Mouse (Mus musculus) embryonic facial prominence, embryonic 12.5 days (tissue): ENCODE measurements around the gene Gng12. TPM values are rescaled to one million over a fixed set of nuclear protein-coding genes. Genes with fewer than 3 reads are reported as not detected.

Source experiments
- ATAC-seq: fragments of 200-750 bp; cut with Nextera tagmentation; 2 replicates; pipeline ENCODE4 v1.8.0; 2017; ENCODE audit not compliant: insufficient number of reproducible peaks, insufficient read depth, low FRiP score, low TSS enrichment
- H3K27ac ChIP-seq: fragments of 300-500 bp; sonication (generic); 2 replicates; pipeline ENCODE4 v1.5.1; 2016; ENCODE audit warnings: mild to moderate bottlenecking
- H3K27me3 ChIP-seq: fragments of 300-500 bp; sonication (generic); 2 replicates; pipeline ENCODE4 v1.6.1; 2016; ENCODE audit warnings: mild to moderate bottlenecking, moderate library complexity
- H3K36me3 ChIP-seq: fragments of 300-500 bp; sonication (generic); 2 replicates; pipeline ENCODE4 v1.6.1; 2016; ENCODE audit warnings: mild to moderate bottlenecking
- H3K4me1 ChIP-seq: fragments of 300-500 bp; sonication (generic); 2 replicates; pipeline ENCODE4 v1.6.1; 2016
- H3K4me2 ChIP-seq: fragments of 300-500 bp; sonication (generic); replicated peaks from 2 replicates; pipeline ENCODE4 v1.6.1; 2016; ENCODE audit warnings: mild to moderate bottlenecking, moderate library complexity
- H3K4me3 ChIP-seq: fragments of 300-500 bp; sonication (generic); 2 replicates; pipeline ENCODE4 v1.5.1; 2016; ENCODE audit warnings: mild to moderate bottlenecking
- H3K9ac ChIP-seq: fragments of 300-500 bp; sonication (generic); 2 replicates; pipeline ENCODE4 v1.6.1; 2016; ENCODE audit warnings: mild to moderate bottlenecking, moderate library complexity
- H3K9me3 ChIP-seq: fragments of 300-500 bp; sonication (generic); 2 replicates; pipeline ENCODE4 v1.6.1; 2016; ENCODE audit warnings: mild to moderate bottlenecking, moderate library complexity
- WGBS: fragments of 180-500 bp; shearing (Covaris S2); methylation state at CpG from one replicate; pipeline ENCODE4 v1.1.7; 2016; 5-methylcytosine and 5-hydroxymethylcytosine counted together
- polyA plus RNA-seq: library from polyadenylated mRNA; unstranded; fragments of >200 nt; fragmentation: Nextera tagmentation; extraction: Ambion mirVana; gene quantifications from 2 replicates; pipeline ENCODE4 v1.2.1, GENCODE M21; 2016

Gng12 gene
- polyA plus RNA-seq, 1 experiment from 2014 or later = 55.7 TPM

- Histone ChIP-seq H3K9me3 (no peaks in the 10 kb centered on the region), H3K36me3 (no peaks in the 10 kb centered on the region), H3K27ac (no peak overlapping the region), H3K27me3 (no peaks in the 10 kb centered on the region), H3K9ac (no peak overlapping the region), H3K4me1 (peaks cover 7% of the 10 kb centered on the region; the same call in 1 of the 2 replicates), H3K4me2 (no peak overlapping the region), H3K4me3 (no peak overlapping the region)
- WGBS = 74% methylated on average over 4 of the region's 4 CpGs
- ATAC-seq = no peak
Measured at GRCm38 (mm10) chr6:67033604-67034003, 137.4 kb downstream of the Gng12 start.

- H3K36me3 ChIP-seq = no peaks in the 10 kb centered on the region
- no peaks in the 10 kb centered on the region for H3K27me3 ChIP-seq
- no peaks in the 10 kb centered on the region for H3K9me3 ChIP-seq
- no peak overlapping the region for H3K9ac ChIP-seq
- peak overlapping the region; percentile 17; the same call in 1 of the 2 replicates for H3K4me2 ChIP-seq
- 42% methylated on average over 7 of the region's 7 CpGs for WGBS
- no peak overlapping the region for H3K4me3 ChIP-seq
- ATAC-seq = no peak
- H3K27ac ChIP-seq = no peak overlapping the region
- peaks cover 5% of the 10 kb centered on the region; the same call in 1 of the 2 replicates for H3K4me1 ChIP-seq
Measured at GRCm38 (mm10) chr6:67034331-67035130, 138.3 kb downstream of the Gng12 start.

DNA sequence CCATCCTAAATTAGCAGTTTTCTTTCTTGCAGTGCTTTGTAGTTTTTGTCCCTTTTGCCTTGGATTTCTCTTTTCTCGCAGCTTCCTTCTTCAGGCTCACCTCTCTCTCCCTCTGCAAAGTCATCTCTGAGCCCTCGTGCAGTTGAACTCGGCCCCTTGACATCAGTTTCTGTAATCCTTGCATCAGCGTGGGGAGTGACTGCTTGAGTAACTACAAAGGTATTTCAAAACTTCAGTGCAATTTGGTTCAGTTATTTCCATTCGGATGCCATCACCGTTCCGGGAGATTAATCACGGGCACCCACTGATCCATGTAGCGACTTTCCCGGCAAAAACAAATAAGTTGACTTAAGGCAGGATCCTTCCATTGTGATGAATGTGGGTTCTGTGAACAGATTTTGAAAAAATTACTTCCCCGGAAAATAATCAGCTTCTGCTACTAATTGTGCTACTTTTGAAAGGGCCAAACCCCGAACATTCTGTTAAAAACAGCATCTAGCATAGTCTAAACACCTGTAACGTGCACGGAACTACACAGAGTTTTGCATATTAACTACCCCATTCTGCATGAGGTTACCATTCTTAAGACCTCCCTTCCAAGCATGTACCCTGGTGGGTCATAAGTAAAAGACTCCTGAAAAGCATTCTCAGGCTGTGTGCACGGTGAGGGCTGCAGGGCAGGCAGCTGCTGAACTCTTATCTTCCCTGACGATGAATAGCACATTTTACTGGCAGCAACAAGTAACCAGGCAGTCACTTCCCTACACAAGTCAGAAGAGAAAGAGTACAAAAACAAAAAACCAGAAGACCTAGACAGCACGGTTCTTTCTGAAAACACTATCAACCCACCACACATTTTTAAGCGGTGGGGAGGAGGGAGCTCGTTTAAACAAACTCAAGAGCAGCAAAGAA, 139.4 kb downstream of the Gng12 start:
- WGBS = 9% methylated on average over 19 of the region's 19 CpGs

GRCm38 (mm10) chr6:67036356-67036811, 140.2 kb downstream of the Gng12 start:
- H3K36me3 ChIP-seq = no peaks in the 10 kb centered on the region
- H3K4me3 ChIP-seq = peak overlapping the region; percentile 80
- peak; percentile 62 for ATAC-seq
- no peaks in the 10 kb centered on the region for H3K27me3 ChIP-seq
- H3K4me2 ChIP-seq = peak overlapping the region; percentile 57
- H3K9ac ChIP-seq = peak overlapping the region; percentile 80
- H3K4me1 ChIP-seq = 0 out of 2 replicates have a peak, but pooled peaks cover 2% of the 10 kb centered on the region
- under 1% methylated on average over 29 of the region's 29 CpGs for WGBS
- H3K27ac ChIP-seq = peak overlapping the region; percentile 94
- H3K9me3 ChIP-seq = no peaks in the 10 kb centered on the region

More for the DNA sequence above, 139.4 kb downstream of the Gng12 start:
- Histone ChIP-seq H3K27ac (peak overlapping the region; percentile 94; the same call in 1 of the 2 replicates), H3K27me3 (no peaks in the 10 kb centered on the region), H3K9ac (peak overlapping the region; percentile 80; the same call in 1 of the 2 replicates), H3K36me3 (no peaks in the 10 kb centered on the region), H3K4me1 (0 out of 2 replicates have a peak, but pooled peaks cover 2% of the 10 kb centered on the region), H3K9me3 (no peaks in the 10 kb centered on the region), H3K4me2 (peak overlapping the region; percentile 57), H3K4me3 (peak overlapping the region; percentile 80)
- no peak for ATAC-seq

- H3K27me3 ChIP-seq = no peaks in the 10 kb centered on the region
- ATAC-seq = peak; percentile 99
- peak within 1 kb of the TSS; percentile 57 for H3K4me2 ChIP-seq
- H3K27ac ChIP-seq = peak within 1 kb of the TSS; percentile 94
- peak within 1 kb of the TSS; percentile 80 for H3K4me3 ChIP-seq
- H3K36me3 ChIP-seq = no peaks in the 10 kb centered on the region
- WGBS = under 1% methylated on average over 68 of the region's 69 CpGs
- H3K9me3 ChIP-seq = no peaks in the 10 kb centered on the region
- peak within 1 kb of the TSS; percentile 80 for H3K9ac ChIP-seq
- 0 out of 2 replicates have a peak, but pooled peaks cover 2% of the 10 kb centered on the region for H3K4me1 ChIP-seq
Measured at GRCm38 (mm10) chr6:67036837-67037628, 140.8 kb downstream of the Gng12 start, which contains the start of gene Gadd45a. Gadd45a (minus strand) TSS chr6:67037457.

- ATAC-seq = no peak
- Histone ChIP-seq H3K4me3 (no peak overlapping the region), H3K9ac (no peak overlapping the region), H3K4me2 (no peak overlapping the region), H3K27me3 (no peaks in the 10 kb centered on the region), H3K36me3 (no peaks in the 10 kb centered on the region), H3K4me1 (0 out of 2 replicates have a peak, but pooled peaks cover 2% of the 10 kb centered on the region), H3K27ac (no peak overlapping the region), H3K9me3 (no peaks in the 10 kb centered on the region)
- WGBS = over 99% methylated on average over 3 of the region's 3 CpGs
Measured at GRCm38 (mm10) chr6:67038964-67039363, 142.8 kb downstream of the Gng12 start.

DNA sequence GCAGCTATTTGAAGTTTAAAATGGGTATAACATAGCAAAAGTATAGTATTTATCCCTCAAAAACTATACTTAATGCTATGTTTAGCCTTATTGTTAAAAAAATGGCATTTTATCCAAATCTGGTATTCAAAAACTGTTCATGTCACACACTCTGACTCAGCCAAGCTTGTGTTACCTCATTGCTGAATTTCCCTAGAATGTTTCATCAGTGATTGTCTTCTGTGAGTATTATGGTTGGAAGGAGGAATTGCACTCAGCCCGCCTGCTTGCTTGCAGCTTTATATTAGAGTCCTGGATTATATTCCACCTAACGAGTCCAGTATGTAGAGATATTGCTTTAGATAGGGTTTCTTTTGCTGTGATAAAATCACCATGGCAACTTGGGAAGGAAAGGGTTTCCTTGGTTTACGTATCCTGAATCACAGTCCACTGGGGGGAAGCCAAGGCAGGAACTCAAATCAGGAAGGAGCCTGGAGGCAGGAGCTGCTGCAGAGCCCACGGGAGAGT, 144.8 kb downstream of the Gng12 start:
- Histone ChIP-seq H3K4me2 (no peak overlapping the region), H3K9me3 (no peaks in the 10 kb centered on the region), H3K4me3 (no peak overlapping the region), H3K27me3 (no peaks in the 10 kb centered on the region), H3K36me3 (no peaks in the 10 kb centered on the region), H3K9ac (no peak overlapping the region), H3K4me1 (no peaks in the 10 kb centered on the region), H3K27ac (no peak overlapping the region)
- ATAC-seq = no peak
- WGBS = 35% methylated on average over 4 of the region's 4 CpGs

GRCm38 (mm10) chr6:67045424-67045823, 149.2 kb downstream of the Gng12 start:
- no peaks in the 10 kb centered on the region for H3K27me3 ChIP-seq
- no peak overlapping the region for H3K9ac ChIP-seq
- no peak for ATAC-seq
- WGBS = 92% methylated on average over 3 of the region's 3 CpGs
- no peak overlapping the region for H3K27ac ChIP-seq
- H3K4me2 ChIP-seq = no peak overlapping the region
- H3K9me3 ChIP-seq = no peaks in the 10 kb centered on the region
- H3K4me1 ChIP-seq = peaks cover 11% of the 10 kb centered on the region
- no peaks in the 10 kb centered on the region for H3K36me3 ChIP-seq
- no peak overlapping the region for H3K4me3 ChIP-seq

- H3K4me1 ChIP-seq = peaks cover 11% of the 10 kb centered on the region
- H3K27me3 ChIP-seq = no peaks in the 10 kb centered on the region
- ATAC-seq = no peak
- H3K4me2 ChIP-seq = no peak overlapping the region
- no peak overlapping the region for H3K4me3 ChIP-seq
- H3K9ac ChIP-seq = no peak overlapping the region
- H3K36me3 ChIP-seq = no peaks in the 10 kb centered on the region
- 73% methylated on average over 3 of the region's 3 CpGs for WGBS
- H3K9me3 ChIP-seq = no peaks in the 10 kb centered on the region
- no peak overlapping the region for H3K27ac ChIP-seq
Measured at GRCm38 (mm10) chr6:67046937-67047336, 150.7 kb downstream of the Gng12 start.

DNA sequence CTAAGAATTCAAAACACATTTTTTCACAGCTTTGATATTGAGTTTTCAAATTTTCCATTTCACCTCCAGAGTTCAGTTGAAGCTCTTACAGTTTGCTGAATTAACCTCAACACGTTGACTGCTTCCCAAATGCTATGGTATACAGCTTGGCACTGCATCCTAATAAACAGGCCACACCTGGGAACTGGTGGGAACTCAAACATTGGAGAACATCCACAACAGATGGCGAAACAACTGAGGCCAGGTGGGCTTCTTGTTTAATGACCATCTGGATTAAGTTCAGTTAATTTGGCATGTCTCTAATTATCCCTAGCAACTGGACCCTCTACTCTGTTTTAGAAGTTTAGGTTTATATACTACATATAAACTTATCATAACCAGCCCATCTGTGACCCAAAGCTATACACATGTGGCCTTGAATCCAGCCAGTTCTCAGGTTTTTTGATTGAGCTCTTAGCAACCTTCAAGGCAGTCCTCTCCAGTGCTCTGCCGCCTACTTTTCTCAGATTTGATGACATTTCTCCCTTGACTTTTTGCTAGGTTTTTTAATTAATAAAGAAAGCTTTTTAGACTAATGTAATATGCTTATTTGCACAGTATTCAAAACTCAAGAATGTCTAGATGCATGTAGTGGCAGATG, 152.0 kb downstream of the Gng12 start:
- Histone ChIP-seq H3K4me3 (no peak overlapping the region), H3K9ac (no peak overlapping the region), H3K36me3 (no peaks in the 10 kb centered on the region), H3K9me3 (no peaks in the 10 kb centered on the region), H3K27me3 (no peaks in the 10 kb centered on the region), H3K4me1 (peaks cover 11% of the 10 kb centered on the region), H3K4me2 (no peak overlapping the region), H3K27ac (no peak overlapping the region)
- no peak for ATAC-seq
- 65% methylated on average over 3 of the region's 3 CpGs for WGBS
